Mouse (Mus musculus) G1E (cell line): ENCODE results near the gene Ghr.

Experiments used
- CTCF ChIP-seq: IDR thresholded peaks from 2 replicates; pipeline ENCODE4 v1.5.1; 2012; ENCODE audit warnings: low read depth, low read length, inconsistent platforms, mixed read lengths
- GATA1 ChIP-seq: IDR thresholded peaks from 2 replicates; pipeline ENCODE4 v1.6.1; 2012; ENCODE audit warnings: borderline replicate concordance, low read length, inconsistent platforms, mixed read lengths
- GATA2 ChIP-seq: IDR thresholded peaks from 2 replicates; pipeline ENCODE4 v1.6.1; 2012; ENCODE audit warnings: low read depth, low read length, inconsistent platforms, borderline replicate concordance
- POLR2AphosphoS5 ChIP-seq: IDR thresholded peaks from 2 replicates; pipeline ENCODE4 v1.6.1; 2012; ENCODE audit warnings: low read depth, low read length, inconsistent platforms; ENCODE audit not compliant: insufficient replicate concordance
- TAL1 ChIP-seq: conservative IDR thresholded peaks from 2 replicates; pipeline ENCODE4 v1.6.1; 2012; ENCODE audit warnings: low read depth, low read length, inconsistent platforms, mixed read lengths

- TF ChIP-seq CTCF (no peak), GATA1 (no peak), TAL1 (no peak), GATA2 (no peak), POLR2AphosphoS5 (no peak)
Observed at GRCm38 (mm10) chr15:3580216-3580615, 3.1 kb downstream of the Ghr start.
